Mouse (Mus musculus) bone marrow macrophage, adult 2 months (primary cell): ENCODE results near the gene Adamts4.

Experiments
- CTCF ChIP-seq: IDR thresholded peaks from 2 replicates; pipeline ENCODE4 v1.5.1; 2012; ENCODE audit warnings: low read depth, mild to moderate bottlenecking, low read length, moderate library complexity
- POLR2A ChIP-seq: IDR thresholded peaks from 2 replicates; pipeline ENCODE4 v1.6.1; 2012; ENCODE audit warnings: mild to moderate bottlenecking, low read depth, low read length, borderline replicate concordance

DNA sequence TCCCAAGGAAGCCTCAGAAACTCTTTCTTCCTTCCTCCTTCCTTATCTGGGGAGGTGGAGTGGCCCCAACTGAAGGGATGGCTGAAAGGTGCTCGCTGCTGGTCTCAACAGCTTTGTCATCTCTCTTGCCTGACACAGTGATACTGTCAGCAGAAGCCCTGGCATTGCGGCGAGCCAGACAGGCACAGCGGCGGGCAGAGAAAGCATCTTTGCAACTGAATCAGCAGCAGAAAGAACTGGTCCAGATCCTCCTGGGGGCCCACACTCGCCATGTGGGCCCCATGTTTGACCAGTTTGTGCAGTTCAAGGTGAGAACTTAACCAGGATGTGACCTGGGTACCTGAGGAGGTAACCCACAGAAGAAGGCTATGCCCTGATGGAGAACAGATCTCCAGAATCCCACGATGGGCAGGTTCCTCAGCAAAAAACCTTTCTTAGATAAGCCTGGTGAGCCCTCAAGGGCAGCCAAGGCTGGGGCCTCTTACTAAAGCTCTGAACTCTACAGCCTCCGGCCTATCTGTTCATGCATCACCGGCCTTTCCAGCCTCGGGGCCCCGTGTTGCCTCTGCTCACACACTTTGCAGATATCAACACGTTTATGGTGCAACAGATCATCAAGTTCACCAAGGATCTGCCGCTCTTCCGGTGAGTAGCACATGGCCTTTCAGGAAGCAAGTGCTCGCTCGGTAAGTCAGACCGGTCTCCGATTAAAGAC lies 33.8 kb upstream of the Adamts4 start:
- TF ChIP-seq POLR2A (no peak), CTCF (no peak)
